38 mouse cellular contexts compared by ENCODE assay signal in genomic region chr10:21581546-21581945, GRCm38 (mm10). TPM values are rescaled to one million over a fixed set of nuclear protein-coding genes. Genes with fewer than 3 reads are reported as not detected.
"Had no signal": no experiment of that assay in that cellular context is flagged by ENCODE, and none has a peak within 500 bp of the region (broad histone marks: within the 10 kb centered on the region; RNA-seq: fewer than 3 reads in every experiment).

No protein-coding gene starts in this region.

- ATAC-seq: forebrain, embryonic 13.5 days; forebrain, embryonic 14.5 days; forebrain, embryonic 15.5 days; forebrain, embryonic 16.5 days; forebrain, postnatal 0 days had no signal

- H3K4me1 ChIP-seq: embryonic facial prominence, embryonic 10.5 days; embryonic facial prominence, embryonic 12.5 days; embryonic facial prominence, embryonic 13.5 days; embryonic facial prominence, embryonic 15.5 days; forebrain, embryonic 12.5 days; forebrain, embryonic 13.5 days; forebrain, embryonic 15.5 days had no signal

- H3K4me3 ChIP-seq: embryonic facial prominence, embryonic 10.5 days; embryonic facial prominence, embryonic 12.5 days; embryonic facial prominence, embryonic 13.5 days; embryonic facial prominence, embryonic 15.5 days; erythroblast, embryonic 14.5 days; forebrain, embryonic 10.5 days; forebrain, embryonic 12.5 days; forebrain, embryonic 13.5 days; forebrain, embryonic 15.5 days; gastrocnemius, adult 2 months; heart, adult 2 months had no signal

- H3K9ac ChIP-seq: embryonic facial prominence, embryonic 12.5 days; embryonic facial prominence, embryonic 13.5 days; embryonic facial prominence, embryonic 15.5 days; forebrain, embryonic 12.5 days; forebrain, embryonic 13.5 days; forebrain, embryonic 15.5 days; forebrain, postnatal 0 days had no signal

- H3K9me3 ChIP-seq: embryonic facial prominence, embryonic 10.5 days; embryonic facial prominence, embryonic 12.5 days; embryonic facial prominence, embryonic 13.5 days; embryonic facial prominence, embryonic 15.5 days; forebrain, embryonic 10.5 days; forebrain, embryonic 13.5 days; forebrain, embryonic 15.5 days had no signal

- H3K4me2 ChIP-seq: embryonic facial prominence, embryonic 12.5 days; embryonic facial prominence, embryonic 13.5 days; embryonic facial prominence, embryonic 15.5 days; forebrain, embryonic 12.5 days; forebrain, embryonic 13.5 days; forebrain, embryonic 15.5 days had no signal

- H3K27me3 ChIP-seq: embryonic facial prominence, embryonic 12.5 days; embryonic facial prominence, embryonic 13.5 days; embryonic facial prominence, embryonic 15.5 days; forebrain, embryonic 12.5 days; forebrain, embryonic 13.5 days; forebrain, embryonic 15.5 days had no signal

- DNase-seq: cerebellum, adult 2 months; cerebellum, adult 8-10 months; cerebellum, adult 9-10 months; cerebellum, adult 9-11 months; cerebellum, postnatal 10 days; cerebellum, postnatal 14 days; cerebellum, postnatal 25 days; cerebellum, postnatal 36 days; embryo, embryonic 11 days; forebrain, postnatal 0 days; gastrocnemius, adult 2 months; gastrocnemius, postnatal 10 days; gastrocnemius, postnatal 14 days; gastrocnemius, postnatal 25 days; gastrocnemius, postnatal 36 days; heart, adult 2 months had no signal

- H3K36me3 ChIP-seq: embryonic facial prominence, embryonic 10.5 days; embryonic facial prominence, embryonic 12.5 days; embryonic facial prominence, embryonic 13.5 days; embryonic facial prominence, embryonic 15.5 days; forebrain, embryonic 10.5 days; forebrain, embryonic 12.5 days; forebrain, embryonic 15.5 days had no signal

- H3K27ac ChIP-seq: embryonic facial prominence, embryonic 10.5 days; embryonic facial prominence, embryonic 12.5 days; embryonic facial prominence, embryonic 13.5 days; embryonic facial prominence, embryonic 15.5 days; forebrain, embryonic 10.5 days; forebrain, embryonic 12.5 days; forebrain, embryonic 13.5 days; forebrain, embryonic 15.5 days; gastrocnemius, adult 2 months; heart, adult 2 months had no signal

RNA-seq across cellular contexts. Expression of gene 1700020N01Rik, which starts 11.4 kb away (rescaled TPM):
- total RNA-seq: common myeloid progenitor, adult 5-6 weeks; forebrain, postnatal 0 days; gastrocnemius, adult 18-20 months; gastrocnemius, adult 2 months; gastrocnemius, adult 8-10 months; gastrocnemius, postnatal 10 days; gastrocnemius, postnatal 14 days; gastrocnemius, postnatal 25 days; gastrocnemius, postnatal 36 days; gastrocnemius, postnatal 4 days; granulocyte monocyte progenitor cell, adult 5-6 weeks; heart, adult 2 months; heart, adult 8-10 months had no signal
- polyA plus RNA-seq: cerebellum, adult 2 months; cortical plate, adult 2 months; embryonic facial prominence, embryonic 10.5 days; embryonic facial prominence, embryonic 11.5 days; embryonic facial prominence, embryonic 12.5 days; embryonic facial prominence, embryonic 13.5 days; embryonic facial prominence, embryonic 14.5 days; embryonic facial prominence, embryonic 15.5 days; erythroblast, embryonic 14.5 days; forebrain, embryonic 10.5 days; forebrain, embryonic 11.5 days; forebrain, embryonic 12.5 days; forebrain, embryonic 13.5 days; forebrain, embryonic 14.5 days; forebrain, embryonic 15.5 days; forebrain, embryonic 16.5 days; forebrain, postnatal 0 days; gonadal fat pad, adult 2 months; heart, adult 2 months had no signal
